Mouse (Mus musculus): ENCODE data around the gene Kif14. TPM values are rescaled to one million over a fixed set of nuclear protein-coding genes. Genes with fewer than 3 reads are reported as not detected.

The Kif14 gene
- polyA plus RNA-seq, 1 experiment from 2014 or later, result 4.7 TPM

DNA sequence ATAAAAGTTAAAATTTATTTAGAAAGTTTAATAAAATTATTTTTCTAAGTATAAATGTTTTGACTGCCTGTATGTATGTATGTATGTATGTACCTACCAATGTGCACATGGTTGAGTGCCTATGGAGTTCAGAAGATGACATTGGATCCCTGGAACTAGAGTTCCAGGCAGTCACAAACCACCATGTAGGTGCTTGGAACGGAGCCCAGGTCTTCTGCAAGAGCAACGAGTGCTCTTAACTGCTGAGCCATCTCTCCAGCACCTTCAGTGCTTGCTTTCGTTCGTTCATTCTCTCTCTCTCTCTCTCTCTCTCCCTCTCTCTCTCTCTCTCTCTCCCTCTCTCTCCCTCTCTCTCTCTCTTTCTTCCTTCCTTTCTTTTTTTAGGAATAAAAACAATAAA lies 18.8 kb upstream of the Kif14 start:
- peaks cover 14% of the 10 kb centered on the region for H3K4me1 ChIP-seq (ENCODE audit: insufficient read depth, low read length)
- H3K4me3 ChIP-seq (ENCODE audit: low read length), result no peak overlapping the region
- H3K36me3 ChIP-seq (ENCODE audit: insufficient read depth, low read length), result no peaks in the 10 kb centered on the region
- no peak overlapping the region for H3K9ac ChIP-seq (replicated peaks; ENCODE audit: low read length)
- peak; percentile 62; the same call in 1 of the 2 replicates for ATAC-seq (ENCODE audit: low FRiP score, low TSS enrichment)
- no peak overlapping the region for H3K4me2 ChIP-seq (replicated peaks; ENCODE audit: low read depth, low read length)
- no peaks in the 10 kb centered on the region for H3K9me3 ChIP-seq (ENCODE audit: low read length)
- H3K27me3 ChIP-seq (ENCODE audit: insufficient read depth, low read length), result no peaks in the 10 kb centered on the region
- H3K27ac ChIP-seq (ENCODE audit: low read length), result no peak overlapping the region
- 44% methylated on average over 4 of the region's 4 CpGs for WGBS

DNA sequence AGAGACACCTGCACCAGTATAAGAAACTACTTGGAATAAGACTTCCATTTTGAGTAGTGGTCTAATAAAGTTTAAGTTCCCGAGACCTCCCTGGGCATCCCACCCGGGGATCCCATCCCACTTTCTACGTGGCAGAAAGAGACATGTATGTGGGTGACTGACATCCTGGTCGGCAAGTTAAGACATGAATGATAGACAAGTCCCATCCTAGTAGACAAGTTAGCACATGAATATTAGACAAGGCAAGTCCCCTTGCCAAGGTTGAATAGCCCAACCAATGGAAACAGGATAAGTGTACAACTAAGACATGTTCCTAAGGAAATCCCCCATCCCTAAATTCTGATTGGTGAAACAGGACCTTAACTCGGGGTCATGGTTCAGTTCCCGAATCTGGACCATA lies 16.6 kb upstream of the Kif14 start:
- no peaks in the 10 kb centered on the region for H3K36me3 ChIP-seq (ENCODE audit: insufficient read depth, low read length)
- peaks cover 9% of the 10 kb centered on the region for H3K4me1 ChIP-seq (ENCODE audit: insufficient read depth, low read length)
- no peak for ATAC-seq (ENCODE audit: low FRiP score, low TSS enrichment)
- H3K9me3 ChIP-seq (ENCODE audit: low read length), result no peaks in the 10 kb centered on the region
- no peak overlapping the region for H3K27ac ChIP-seq (ENCODE audit: low read length)
- no peak overlapping the region for H3K4me2 ChIP-seq (replicated peaks; ENCODE audit: low read depth, low read length)
- no peak overlapping the region for H3K4me3 ChIP-seq (ENCODE audit: low read length)
- no peaks in the 10 kb centered on the region for H3K27me3 ChIP-seq (ENCODE audit: insufficient read depth, low read length)
- 89% methylated on average over 6 of the region's 6 CpGs for WGBS
- H3K9ac ChIP-seq (replicated peaks; ENCODE audit: low read length), result no peak overlapping the region

GRCm38 (mm10) chr1:136450206-136450605 lies 15.9 kb upstream of the Kif14 start:
- Histone ChIP-seq H3K27ac (ENCODE audit: low read length) (no peak overlapping the region), H3K4me3 (ENCODE audit: low read length) (no peak overlapping the region), H3K9me3 (ENCODE audit: low read length) (no peaks in the 10 kb centered on the region), H3K27me3 (ENCODE audit: insufficient read depth, low read length) (no peaks in the 10 kb centered on the region), H3K4me1 (ENCODE audit: insufficient read depth, low read length) (peaks cover 2% of the 10 kb centered on the region), H3K4me2 (replicated peaks; ENCODE audit: low read depth, low read length) (no peak overlapping the region), H3K9ac (replicated peaks; ENCODE audit: low read length) (no peak overlapping the region), H3K36me3 (ENCODE audit: insufficient read depth, low read length) (no peaks in the 10 kb centered on the region)
- no peak for ATAC-seq (ENCODE audit: low FRiP score, low TSS enrichment)
- 76% methylated on average over 5 of the region's 5 CpGs for WGBS

DNA sequence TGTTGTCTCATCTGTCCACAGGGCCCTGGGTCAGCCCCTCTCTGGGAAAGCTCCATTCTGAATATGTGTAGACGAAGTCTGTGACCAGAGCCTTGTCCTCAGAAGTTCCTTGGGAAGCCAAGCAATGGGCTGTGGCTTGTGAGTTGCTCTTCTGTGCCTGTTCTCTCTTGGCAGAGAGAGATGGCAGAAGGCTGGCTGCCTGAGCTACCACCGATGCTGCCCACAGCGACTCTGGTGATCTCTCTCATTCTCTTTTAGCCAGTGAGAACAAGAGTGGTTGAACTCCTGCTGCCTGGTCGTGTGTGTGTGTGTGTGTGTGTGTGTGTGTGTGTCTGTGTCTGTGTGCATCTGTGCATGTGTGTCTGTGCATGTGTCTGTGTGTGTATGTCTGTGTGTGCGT lies 13.7 kb upstream of the Kif14 start:
- no peaks in the 10 kb centered on the region for H3K4me1 ChIP-seq (ENCODE audit: insufficient read depth, low read length)
- no peak overlapping the region for H3K4me3 ChIP-seq (ENCODE audit: low read length)
- ATAC-seq (ENCODE audit: low FRiP score, low TSS enrichment), result no peak
- 77% methylated on average over 5 of the region's 5 CpGs for WGBS
- H3K4me2 ChIP-seq (replicated peaks; ENCODE audit: low read depth, low read length), result no peak overlapping the region
- H3K36me3 ChIP-seq (ENCODE audit: insufficient read depth, low read length), result no peaks in the 10 kb centered on the region
- no peaks in the 10 kb centered on the region for H3K9me3 ChIP-seq (ENCODE audit: low read length)
- no peaks in the 10 kb centered on the region for H3K27me3 ChIP-seq (ENCODE audit: insufficient read depth, low read length)
- no peak overlapping the region for H3K9ac ChIP-seq (replicated peaks; ENCODE audit: low read length)
- no peak overlapping the region for H3K27ac ChIP-seq (ENCODE audit: low read length)

- Histone ChIP-seq H3K9me3 (ENCODE audit: low read length) (no peaks in the 10 kb centered on the region), H3K36me3 (ENCODE audit: insufficient read depth, low read length) (no peaks in the 10 kb centered on the region), H3K4me2 (replicated peaks; ENCODE audit: low read depth, low read length) (no peak overlapping the region), H3K4me1 (ENCODE audit: insufficient read depth, low read length) (no peaks in the 10 kb centered on the region), H3K27ac (ENCODE audit: low read length) (no peak overlapping the region), H3K4me3 (ENCODE audit: low read length) (no peak overlapping the region), H3K27me3 (ENCODE audit: insufficient read depth, low read length) (no peaks in the 10 kb centered on the region), H3K9ac (replicated peaks; ENCODE audit: low read length) (no peak overlapping the region)
- ATAC-seq (ENCODE audit: low FRiP score, low TSS enrichment), result no peak
- 71% methylated on average over 17 of the region's 17 CpGs for WGBS
These were observed 10.2 kb upstream of the Kif14 start for GRCm38 (mm10) chr1:136455756-136456585.

- WGBS, result 74% methylated on average over 6 of the region's 6 CpGs
- no peak overlapping the region for H3K4me2 ChIP-seq (replicated peaks; ENCODE audit: low read depth, low read length)
- H3K4me1 ChIP-seq (ENCODE audit: insufficient read depth, low read length), result no peaks in the 10 kb centered on the region
- no peaks in the 10 kb centered on the region for H3K36me3 ChIP-seq (ENCODE audit: insufficient read depth, low read length)
- no peak for ATAC-seq (ENCODE audit: low FRiP score, low TSS enrichment)
- no peaks in the 10 kb centered on the region for H3K9me3 ChIP-seq (ENCODE audit: low read length)
- H3K4me3 ChIP-seq (ENCODE audit: low read length), result no peak overlapping the region
- no peak overlapping the region for H3K9ac ChIP-seq (replicated peaks; ENCODE audit: low read length)
- no peaks in the 10 kb centered on the region for H3K27me3 ChIP-seq (ENCODE audit: insufficient read depth, low read length)
- no peak overlapping the region for H3K27ac ChIP-seq (ENCODE audit: low read length)
These were observed 9.4 kb upstream of the Kif14 start for GRCm38 (mm10) chr1:136456741-136457140.

DNA sequence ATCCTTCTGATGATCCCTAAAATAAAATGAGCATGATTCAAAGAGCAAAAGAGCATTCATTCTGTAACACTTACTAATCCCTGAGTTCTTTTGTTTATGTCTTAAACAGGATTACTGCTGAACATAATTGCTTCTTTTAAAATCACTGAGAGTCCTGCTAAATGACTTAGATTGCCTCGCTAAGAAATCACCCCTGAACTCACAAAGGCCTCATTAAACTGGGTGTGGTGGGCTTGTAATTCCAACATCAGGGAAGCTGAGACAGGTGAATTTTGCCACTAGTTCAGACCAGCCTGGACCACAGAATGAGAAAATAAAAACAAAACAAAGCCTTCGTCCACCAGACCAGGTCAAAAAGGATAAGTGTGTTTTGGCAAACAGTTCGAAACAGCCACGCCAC lies 8.7 kb upstream of the Kif14 start:
- 62% methylated on average over 4 of the region's 4 CpGs for WGBS
- Histone ChIP-seq H3K4me2 (replicated peaks; ENCODE audit: low read depth, low read length) (no peak overlapping the region), H3K9ac (replicated peaks; ENCODE audit: low read length) (no peak overlapping the region), H3K27me3 (ENCODE audit: insufficient read depth, low read length) (no peaks in the 10 kb centered on the region), H3K4me1 (ENCODE audit: insufficient read depth, low read length) (no peaks in the 10 kb centered on the region), H3K9me3 (ENCODE audit: low read length) (no peaks in the 10 kb centered on the region), H3K27ac (ENCODE audit: low read length) (no peak overlapping the region), H3K4me3 (ENCODE audit: low read length) (no peak overlapping the region), H3K36me3 (ENCODE audit: insufficient read depth, low read length) (no peaks in the 10 kb centered on the region)
- no peak for ATAC-seq (ENCODE audit: low FRiP score, low TSS enrichment)

DNA sequence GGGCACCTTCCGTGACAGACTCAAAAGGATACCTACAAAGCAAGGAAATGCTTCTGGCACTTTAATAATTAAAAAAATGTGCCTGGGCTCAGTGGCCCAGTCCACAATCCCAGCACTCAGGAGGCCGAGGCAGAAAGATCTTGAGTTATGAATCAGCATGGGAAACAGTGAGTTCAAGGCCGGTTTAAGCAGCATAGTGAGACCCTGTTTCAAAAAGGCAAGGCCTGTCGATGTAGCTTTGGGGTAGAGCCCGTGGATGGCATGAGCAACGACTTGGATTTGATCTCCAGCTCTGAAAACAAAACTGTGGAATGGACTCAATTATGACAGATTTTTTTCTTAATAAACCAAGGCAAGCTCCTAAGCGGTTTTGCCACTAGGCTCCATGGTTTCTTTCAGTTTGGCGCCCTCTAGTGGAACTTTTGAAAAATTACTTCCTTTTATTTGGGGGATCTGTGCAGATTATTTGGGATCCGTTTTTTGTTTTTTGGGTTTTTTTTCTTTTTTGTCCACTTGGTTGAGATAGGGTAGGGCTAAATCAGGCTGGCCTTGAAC lies 7.4 kb upstream of the Kif14 start:
- no peak overlapping the region for H3K27ac ChIP-seq (ENCODE audit: low read length)
- no peaks in the 10 kb centered on the region for H3K36me3 ChIP-seq (ENCODE audit: insufficient read depth, low read length)
- no peak for ATAC-seq (ENCODE audit: low FRiP score, low TSS enrichment)
- H3K9ac ChIP-seq (replicated peaks; ENCODE audit: low read length), result no peak overlapping the region
- H3K4me2 ChIP-seq (replicated peaks; ENCODE audit: low read depth, low read length), result no peak overlapping the region
- 28% methylated on average over 9 of the region's 9 CpGs for WGBS
- H3K9me3 ChIP-seq (ENCODE audit: low read length), result no peaks in the 10 kb centered on the region
- no peak overlapping the region for H3K4me3 ChIP-seq (ENCODE audit: low read length)
- H3K4me1 ChIP-seq (ENCODE audit: insufficient read depth, low read length), result no peaks in the 10 kb centered on the region
- no peaks in the 10 kb centered on the region for H3K27me3 ChIP-seq (ENCODE audit: insufficient read depth, low read length)

DNA sequence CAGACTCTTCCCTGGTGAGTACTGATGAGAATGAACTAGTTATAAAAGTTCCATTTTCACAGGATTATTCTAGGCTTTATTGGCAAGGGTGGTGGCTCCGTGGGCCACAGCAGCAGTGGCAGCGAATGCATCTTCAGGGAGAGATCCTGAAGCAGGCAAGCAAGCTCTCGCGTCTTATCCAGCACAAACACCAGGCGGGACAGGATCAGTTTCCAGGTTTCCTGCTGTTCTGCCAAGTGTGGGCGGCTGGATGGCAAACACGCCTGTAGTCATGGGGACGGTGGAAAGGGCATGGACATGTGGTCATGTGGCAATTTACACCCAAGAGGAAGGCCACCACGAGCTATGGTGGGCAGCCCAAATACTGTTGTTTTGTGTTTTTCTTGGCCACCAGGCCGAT lies 3.7 kb upstream of the Kif14 start:
- Histone ChIP-seq H3K4me2 (replicated peaks; ENCODE audit: low read depth, low read length) (no peak overlapping the region), H3K4me1 (ENCODE audit: insufficient read depth, low read length) (peaks cover 7% of the 10 kb centered on the region)
- 43% methylated on average over 10 of the region's 10 CpGs for WGBS

GRCm38 (mm10) chr1:136465168-136465567 lies 975 bp upstream of the Kif14 start:
- Histone ChIP-seq H3K4me3 (ENCODE audit: low read length) (no peak overlapping the region), H3K36me3 (ENCODE audit: insufficient read depth, low read length) (peaks cover 15% of the 10 kb centered on the region; the same call in 1 of the 2 replicates), H3K9ac (replicated peaks; ENCODE audit: low read length) (no peak overlapping the region), H3K27me3 (ENCODE audit: insufficient read depth, low read length) (no peaks in the 10 kb centered on the region), H3K4me1 (ENCODE audit: insufficient read depth, low read length) (peaks cover 16% of the 10 kb centered on the region), H3K9me3 (ENCODE audit: low read length) (no peaks in the 10 kb centered on the region), H3K4me2 (replicated peaks; ENCODE audit: low read depth, low read length) (no peak overlapping the region), H3K27ac (ENCODE audit: low read length) (no peak overlapping the region)
- no peak for ATAC-seq (ENCODE audit: low FRiP score, low TSS enrichment)

More for the DNA sequence above, 3.7 kb upstream of the Kif14 start:
- Histone ChIP-seq H3K9ac (replicated peaks; ENCODE audit: low read length) (no peak overlapping the region), H3K9me3 (ENCODE audit: low read length) (no peaks in the 10 kb centered on the region), H3K36me3 (ENCODE audit: insufficient read depth, low read length) (no peaks in the 10 kb centered on the region), H3K27ac (ENCODE audit: low read length) (no peak overlapping the region), H3K4me3 (ENCODE audit: low read length) (no peak overlapping the region), H3K27me3 (ENCODE audit: insufficient read depth, low read length) (no peaks in the 10 kb centered on the region)
- no peak for ATAC-seq (ENCODE audit: low FRiP score, low TSS enrichment)
